Mouse (Mus musculus) liver, embryonic 14.5 days (tissue): Measurements from ENCODE around the gene Rtraf. TPM values are rescaled to one million over a fixed set of nuclear protein-coding genes. Genes with fewer than 3 reads are reported as not detected.

Source experiments
- ATAC-seq: fragments of 200-750 bp; cut with Nextera tagmentation; 2 replicates; pipeline ENCODE4 v1.8.0; 2017; ENCODE audit warnings: moderate number of reproducible peaks, mild to moderate bottlenecking, moderate library complexity; ENCODE audit not compliant: insufficient read depth
- DNase-seq, 3 experiments: peaks; one replicate each; pipeline ENCODE4 v3.0.0-alpha.2; 2012 to 2013; ENCODE audit warnings: low read depth in 3 of 3, low spot score in 3 of 3
- H3K27ac ChIP-seq: fragments of 300-500 bp; sonication (generic); 2 replicates; pipeline ENCODE4 v1.5.1; 2014; ENCODE audit warnings: moderate library complexity, mild to moderate bottlenecking, control low read depth, inconsistent platforms
- H3K27me3 ChIP-seq: fragments of 300-500 bp; sonication (generic); 2 replicates; pipeline ENCODE4 v1.6.1; 2014; ENCODE audit warnings: mild to moderate bottlenecking, low read length, moderate library complexity; ENCODE audit not compliant: control insufficient read depth, insufficient read depth
- H3K36me3 ChIP-seq: fragments of 300-500 bp; sonication (generic); replicated peaks from 2 replicates; pipeline ENCODE4 v1.6.1; 2014; ENCODE audit warnings: low read depth; ENCODE audit not compliant: control insufficient read depth, insufficient read depth
- H3K4me1 ChIP-seq, 2 experiments: fragments of 200-500 bp in 1 of 2; fragments of 300-500 bp in 1 of 2; sonication (generic) in 1 of 2; replicated peaks; 2 replicates each; pipeline ENCODE4 v1.6.1; 2012 to 2014; ENCODE audit warnings: antibody characterized with exemption in 1 of 2, inconsistent platforms in 1 of 2, low read length in 1 of 2; ENCODE audit not compliant: control insufficient read depth in 2 of 2, insufficient read depth in 2 of 2
- H3K4me2 ChIP-seq: fragments of 300-500 bp; sonication (generic); 2 replicates; pipeline ENCODE4 v1.6.1; 2014; ENCODE audit warnings: low read depth, mild to moderate bottlenecking, control low read depth, moderate library complexity
- H3K4me3 ChIP-seq, 2 experiments: fragments of 200-500 bp in 1 of 2; fragments of 300-500 bp in 1 of 2; sonication (generic) in 1 of 2; 2 replicates each; pipeline ENCODE4 v1.5.1; 2012 to 2014; ENCODE audit warnings: low read depth in 2 of 2, low read length in 2 of 2, mild to moderate bottlenecking in 2 of 2, control low read depth in 1 of 2, inconsistent platforms in 1 of 2, moderate library complexity in 1 of 2; ENCODE audit not compliant: insufficient read depth in 1 of 2
- H3K9ac ChIP-seq: fragments of 300-500 bp; sonication (generic); replicated peaks from 2 replicates; pipeline ENCODE4 v1.6.1; 2014; ENCODE audit warnings: mild to moderate bottlenecking, control low read depth, moderate library complexity
- H3K9me3 ChIP-seq: fragments of 300-500 bp; sonication (generic); 2 replicates; pipeline ENCODE4 v1.6.1; 2016; ENCODE audit warnings: low read length, mixed read lengths; ENCODE audit not compliant: control insufficient read depth
- CTCF ChIP-seq: IDR thresholded peaks from 2 replicates; pipeline ENCODE4 v1.5.1; 2016; ENCODE audit warnings: antibody characterized with exemption, low read depth, control low read depth
- EP300 ChIP-seq: IDR thresholded peaks from 2 replicates; pipeline ENCODE4 v1.6.1; 2016; ENCODE audit warnings: antibody characterized with exemption, low read depth
- WGBS: fragments of 180-500 bp; shearing (Covaris S2); extraction: QIAGEN DNeasy Blood & Tissue Kit; methylation state at CpG from one replicate; pipeline ENCODE4 v1.1.7; 2014; ENCODE audit not compliant: insufficient replicate concordance; 5-methylcytosine and 5-hydroxymethylcytosine counted together
- polyA plus RNA-seq, 2 experiments: library from polyadenylated mRNA; depleted of rRNA in 1 of 2; stranded (reverse) in 1 of 2; unstranded in 1 of 2; fragments of >200 nt; fragmentation: Nextera tagmentation in 1 of 2; extraction: Ambion mirVana in 1 of 2; gene quantifications; 2 replicates each; pipeline versions ENCODE4 v1.2.1 to v1.2.3; 2012 to 2014

Rtraf gene
- polyA plus RNA-seq, 2 experiments = 40.8 to 93.5 TPM

GRCm38 (mm10) chr14:19765539-19766379, 57.9 kb downstream of the Rtraf start:
- Histone ChIP-seq H3K27ac (no peak overlapping the region), H3K9ac (no peak overlapping the region), H3K9me3 (no peaks in the 10 kb centered on the region), H3K4me2 (no peak overlapping the region), H3K4me3 (no peak overlapping the region), H3K4me1 (peaks cover 8 to 38% of the 10 kb centered on the region in 2 experiments), H3K27me3 (no peaks in the 10 kb centered on the region), H3K36me3 (no peaks in the 10 kb centered on the region)
- 68% methylated on average over 9 of the region's 9 CpGs for WGBS
- ATAC-seq (no peak), DNase-seq (no peak)
- no peak for TF ChIP-seq EP300
- no peak for TF ChIP-seq CTCF

DNA sequence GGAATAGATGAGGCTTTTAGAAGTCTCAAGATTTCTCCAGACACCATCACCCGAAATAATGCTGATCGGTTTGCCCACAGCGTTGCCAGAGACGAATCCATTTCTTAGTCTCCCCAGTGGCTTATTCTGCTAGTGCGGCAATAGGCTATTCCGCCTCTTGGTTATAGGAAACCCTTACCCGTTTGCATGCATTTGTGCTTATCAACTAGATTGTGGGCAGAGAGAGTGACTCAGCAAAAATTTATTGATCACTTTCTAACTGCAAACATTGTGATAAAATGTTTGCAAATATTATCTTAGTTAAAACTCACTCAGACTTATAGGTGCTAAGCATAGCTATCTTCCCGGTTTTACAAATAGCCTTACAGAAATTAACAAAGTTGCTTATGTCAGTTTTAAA, 59.3 kb downstream of the Rtraf start:
- 28% methylated on average over 8 of the region's 8 CpGs for WGBS
- ATAC-seq = no peak; the same call in 1 of the 2 replicates

GRCm38 (mm10) chr14:19763527-19763926, 60.1 kb downstream of the Rtraf start:
- Histone ChIP-seq H3K4me3 (no peak overlapping the region), H3K9me3 (no peaks in the 10 kb centered on the region), H3K4me2 (no peak overlapping the region), H3K27me3 (no peaks in the 10 kb centered on the region), H3K4me1 (peaks cover 8 to 36% of the 10 kb centered on the region in 2 experiments), H3K9ac (no peak overlapping the region), H3K36me3 (no peaks in the 10 kb centered on the region), H3K27ac (no peak overlapping the region)
- no peak for TF ChIP-seq CTCF
- TF ChIP-seq EP300 = no peak
- 69% methylated on average over 8 of the region's 8 CpGs for WGBS
- no peak for ATAC-seq
- DNase-seq = no peak

More for the DNA sequence above, 59.3 kb downstream of the Rtraf start:
- H3K4me2 ChIP-seq = no peak overlapping the region
- H3K9ac ChIP-seq = no peak overlapping the region; the same call in 1 of the 2 replicates
- no peak overlapping the region for H3K27ac ChIP-seq
- H3K36me3 ChIP-seq = no peaks in the 10 kb centered on the region
- peaks cover 8 to 36% of the 10 kb centered on the region in 2 experiments for H3K4me1 ChIP-seq
- no peak for DNase-seq
- H3K27me3 ChIP-seq = no peaks in the 10 kb centered on the region
- TF ChIP-seq CTCF (no peak), EP300 (no peak)
- no peaks in the 10 kb centered on the region for H3K9me3 ChIP-seq
- H3K4me3 ChIP-seq = no peak overlapping the region

GRCm38 (mm10) chr14:19762014-19762413, 61.6 kb downstream of the Rtraf start:
- WGBS = 28% methylated on average over 4 of the region's 4 CpGs
- H3K4me1 ChIP-seq = peaks cover 8 to 36% of the 10 kb centered on the region in 2 experiments
- H3K27ac ChIP-seq = no peak overlapping the region
- H3K36me3 ChIP-seq = no peaks in the 10 kb centered on the region
- no peak for ATAC-seq
- TF ChIP-seq EP300 (no peak), CTCF (no peak)
- H3K9ac ChIP-seq = no peak overlapping the region
- H3K4me3 ChIP-seq = no peak overlapping the region
- no peaks in the 10 kb centered on the region for H3K9me3 ChIP-seq
- no peak for DNase-seq
- no peaks in the 10 kb centered on the region for H3K27me3 ChIP-seq
- H3K4me2 ChIP-seq = no peak overlapping the region

Other genes starting within 250 kb of the Rtraf start
- gene Gm2237, start 238.7 kb downstream of the Rtraf start, polyA plus RNA-seq (2012; rRNA removed) = 0.16 and 0.18 TPM in 2 replicates
- 0.10 and 0.14 TPM in 2 replicates for gene Gm2237, start 238.7 kb downstream of the Rtraf start, polyA plus RNA-seq (2014; fragmentation: Nextera tagmentation; extraction: Ambion mirVana)
- gene Gm5458, start 221.2 kb downstream of the Rtraf start, polyA plus RNA-seq (2012; rRNA removed) = not detected in 2 replicates
- not detected in 2 replicates for gene Gm5458, start 221.2 kb downstream of the Rtraf start, polyA plus RNA-seq (2014; fragmentation: Nextera tagmentation; extraction: Ambion mirVana)
- 5.0 and 6.2 TPM in 2 replicates for gene Nid2, start 72.6 kb downstream of the Rtraf start, polyA plus RNA-seq (2012; rRNA removed)
- 10.6 and 11.4 TPM in 2 replicates for gene Nid2, start 72.6 kb downstream of the Rtraf start, polyA plus RNA-seq (2014; fragmentation: Nextera tagmentation; extraction: Ambion mirVana)
- 2.7 and 5.2 TPM in 2 replicates for gene Gng2, start 153.8 kb upstream of the Rtraf start, polyA plus RNA-seq (2012; rRNA removed)
- gene Gng2, start 153.8 kb upstream of the Rtraf start, polyA plus RNA-seq (2014; fragmentation: Nextera tagmentation; extraction: Ambion mirVana) = 6.7 and 8.7 TPM in 2 replicates